Mouse (Mus musculus) G1E (cell line): ENCODE measurements around the gene Zfp710.

Source experiments
- CTCF ChIP-seq: IDR thresholded peaks from 2 replicates; pipeline ENCODE4 v1.5.1; 2012; ENCODE audit warnings: low read depth, low read length, inconsistent platforms, mixed read lengths
- GATA1 ChIP-seq: IDR thresholded peaks from 2 replicates; pipeline ENCODE4 v1.6.1; 2012; ENCODE audit warnings: borderline replicate concordance, low read length, inconsistent platforms, mixed read lengths
- POLR2AphosphoS5 ChIP-seq: IDR thresholded peaks from 2 replicates; pipeline ENCODE4 v1.6.1; 2012; ENCODE audit warnings: low read depth, low read length, inconsistent platforms; ENCODE audit not compliant: insufficient replicate concordance
- TAL1 ChIP-seq: conservative IDR thresholded peaks from 2 replicates; pipeline ENCODE4 v1.6.1; 2012; ENCODE audit warnings: low read depth, low read length, inconsistent platforms, mixed read lengths

- no peak for TF ChIP-seq CTCF
- TF ChIP-seq GATA1 = no peak
- no peak for TF ChIP-seq TAL1
- TF ChIP-seq POLR2AphosphoS5 = no peak
Observed at GRCm38 (mm10) chr7:80031478-80031877, 6.9 kb downstream of the Zfp710 start.
